Mouse (Mus musculus) G1E (cell line): ENCODE results near the gene Kctd8. TPM values are rescaled to one million over a fixed set of nuclear protein-coding genes. Genes with fewer than 3 reads are reported as not detected.

ENCODE experiments used
- ATAC-seq: 2 replicates; pipeline ENCODE4 v1.8.0; 2016; ENCODE audit warnings: mild to moderate bottlenecking; ENCODE audit not compliant: insufficient number of reproducible peaks, poor library complexity, low FRiP score, severe bottlenecking; ENCODE audit errors: extremely low read depth
- DNase-seq: peaks from one replicate; pipeline ENCODE4 v3.0.0; 2012; ENCODE audit warnings: low spot score
- H3K27me3 ChIP-seq: 2 replicates; pipeline ENCODE4 v1.6.1; 2012; ENCODE audit warnings: mild to moderate bottlenecking, low read length, inconsistent platforms; ENCODE audit not compliant: insufficient read depth
- H3K36me3 ChIP-seq: replicated peaks from 2 replicates; pipeline ENCODE3; 2012; ENCODE audit warnings: mild to moderate bottlenecking, inconsistent platforms
- H3K4me1 ChIP-seq: 2 replicates; pipeline ENCODE4 v1.6.1; 2012; ENCODE audit warnings: low read depth, low read length, inconsistent platforms, mixed read lengths; ENCODE audit not compliant: insufficient read depth
- H3K4me3 ChIP-seq: 2 replicates; pipeline ENCODE4 v1.5.1; 2012; ENCODE audit warnings: low read depth, mild to moderate bottlenecking, inconsistent platforms, low read length, moderate library complexity, mixed read lengths
- H3K9me3 ChIP-seq: replicated peaks from 2 replicates; pipeline ENCODE4 v1.6.1; 2012; ENCODE audit warnings: inconsistent platforms
- CTCF ChIP-seq: IDR thresholded peaks from 2 replicates; pipeline ENCODE4 v1.5.1; 2012; ENCODE audit warnings: low read depth, low read length, inconsistent platforms, mixed read lengths
- GATA1 ChIP-seq: IDR thresholded peaks from 2 replicates; pipeline ENCODE4 v1.6.1; 2012; ENCODE audit warnings: borderline replicate concordance, low read length, inconsistent platforms, mixed read lengths
- GATA2 ChIP-seq: IDR thresholded peaks from 2 replicates; pipeline ENCODE4 v1.6.1; 2012; ENCODE audit warnings: low read depth, low read length, inconsistent platforms, borderline replicate concordance
- POLR2AphosphoS5 ChIP-seq: IDR thresholded peaks from 2 replicates; pipeline ENCODE4 v1.6.1; 2012; ENCODE audit warnings: low read depth, low read length, inconsistent platforms; ENCODE audit not compliant: insufficient replicate concordance
- TAL1 ChIP-seq: conservative IDR thresholded peaks from 2 replicates; pipeline ENCODE4 v1.6.1; 2012; ENCODE audit warnings: low read depth, low read length, inconsistent platforms, mixed read lengths
- polyA plus RNA-seq: library from polyadenylated mRNA; stranded (reverse); fragments of >175 nt; gene quantifications from 2 replicates; pipeline ENCODE4 v1.2.3, GENCODE M21; 2012
- total RNA-seq, 2 experiments: library from RNA; stranded (forward) in 1 of 2; stranded (reverse) in 1 of 2; fragments of 200-1000 nt in 1 of 2; fragments of >200 nt in 1 of 2; fragmentation: Nextera tagmentation in 1 of 2; gene quantifications; 2 replicates each; pipeline ENCODE4 v1.2.3; 2014 to 2017

Kctd8 gene
- total and polyA plus RNA-seq, 3 experiments: not detected

DNA sequence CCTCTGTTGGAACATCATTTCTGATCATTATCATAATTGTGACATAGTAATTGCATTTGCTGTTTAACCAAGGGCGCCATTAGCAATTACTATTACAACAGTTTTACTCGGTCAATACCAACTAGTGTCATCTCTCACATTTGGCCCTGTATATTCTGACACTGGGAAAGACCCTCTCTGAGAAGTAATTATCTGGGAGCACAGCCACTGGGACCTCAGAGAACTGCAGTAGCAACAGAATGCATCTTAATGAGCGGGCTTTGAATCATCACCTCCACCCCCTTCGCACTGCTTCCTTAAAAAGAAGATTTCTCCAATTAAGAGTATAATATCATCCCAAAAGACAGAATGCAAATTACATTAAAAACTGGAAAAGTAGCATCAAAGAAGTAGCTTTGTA is 200.4 kb downstream of the Kctd8 start:
- H3K9me3 ChIP-seq: no peaks in the 10 kb centered on the region
- no peaks in the 10 kb centered on the region for H3K27me3 ChIP-seq
- no peak overlapping the region for H3K4me3 ChIP-seq
- no peak for TF ChIP-seq POLR2AphosphoS5
- no peak for TF ChIP-seq CTCF
- TF ChIP-seq GATA1: no peak
- no peak for TF ChIP-seq TAL1
- TF ChIP-seq GATA2: no peak
- no peaks in the 10 kb centered on the region for H3K4me1 ChIP-seq
- ATAC-seq (no peak), DNase-seq (no peak)
- H3K36me3 ChIP-seq: no peaks in the 10 kb centered on the region

DNA sequence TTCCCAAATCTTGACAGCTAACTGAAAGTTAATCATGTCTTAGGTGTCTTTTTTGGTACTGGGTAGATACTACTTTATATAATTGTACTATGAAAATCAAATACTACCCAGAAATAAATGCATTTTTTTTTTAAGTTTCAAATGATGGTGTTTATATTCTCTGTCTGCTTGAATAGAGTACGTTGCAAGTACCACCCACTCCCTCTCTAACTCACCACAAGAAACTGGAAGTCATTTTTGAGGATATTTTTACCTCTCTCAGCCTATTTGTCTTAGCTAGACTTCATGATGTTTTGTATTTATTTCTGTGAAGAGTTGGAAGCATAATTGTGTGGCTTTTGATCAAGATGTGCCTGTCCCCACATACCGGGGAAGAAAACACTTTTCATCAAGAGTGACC is 232.8 kb downstream of the Kctd8 start:
- Histone ChIP-seq H3K4me3 (no peak overlapping the region), H3K27me3 (no peaks in the 10 kb centered on the region), H3K36me3 (no peaks in the 10 kb centered on the region), H3K4me1 (no peaks in the 10 kb centered on the region), H3K9me3 (no peaks in the 10 kb centered on the region)
- TF ChIP-seq GATA1 (no peak), POLR2AphosphoS5 (no peak), GATA2 (no peak), TAL1 (no peak), CTCF (no peak)
- ATAC-seq (no peak), DNase-seq (no peak)

DNA sequence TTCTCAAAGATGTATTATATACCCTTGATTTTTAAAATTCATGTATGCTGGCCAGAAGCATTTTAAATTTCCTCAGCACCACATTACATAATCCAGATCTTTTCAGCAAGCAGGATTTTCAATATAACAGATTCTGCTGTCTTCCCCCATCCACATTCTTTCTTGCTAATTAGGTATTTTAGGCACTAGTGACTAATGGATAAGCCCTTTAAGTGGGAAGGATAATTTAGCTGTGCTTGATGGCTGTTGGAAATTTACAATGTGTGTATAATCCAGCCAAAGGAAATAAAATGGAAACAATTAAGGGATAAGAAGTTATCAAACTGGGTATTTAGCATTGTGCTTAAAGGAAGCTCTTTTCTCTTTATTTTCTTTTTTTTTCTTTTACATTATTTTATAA is 252.6 kb downstream of the Kctd8 start:
- no peak for TF ChIP-seq POLR2AphosphoS5
- no peak for TF ChIP-seq GATA1
- no peak for TF ChIP-seq CTCF
- TF ChIP-seq GATA2: no peak
- no peak overlapping the region for H3K4me3 ChIP-seq
- DNase-seq: no peak
- no peak for ATAC-seq
- no peaks in the 10 kb centered on the region for H3K9me3 ChIP-seq
- no peaks in the 10 kb centered on the region for H3K4me1 ChIP-seq
- no peaks in the 10 kb centered on the region for H3K36me3 ChIP-seq
- H3K27me3 ChIP-seq: no peaks in the 10 kb centered on the region

Other genes starting within 250 kb of the Kctd8 start
- gene Yipf7, start 201.0 kb upstream of the Kctd8 start, total RNA-seq (2014; fragmentation: Nextera tagmentation): not detected in 2 replicates
- 0.29 TPM in 1 of 2 replicates, not detected in the other for gene Yipf7, start 201.0 kb upstream of the Kctd8 start, total RNA-seq (2017)
- not detected in 2 replicates for gene Yipf7, start 201.0 kb upstream of the Kctd8 start, polyA plus RNA-seq
- gene Guf1, start 215.2 kb upstream of the Kctd8 start, total RNA-seq (2014; fragmentation: Nextera tagmentation): 20.0 and 20.7 TPM in 2 replicates
- 26.1 and 27.0 TPM in 2 replicates for gene Guf1, start 215.2 kb upstream of the Kctd8 start, total RNA-seq (2017)
- 2.8 and 2.9 TPM in 2 replicates for gene Guf1, start 215.2 kb upstream of the Kctd8 start, polyA plus RNA-seq